Mouse (Mus musculus) megakaryocyte-erythroid progenitor cell, adult 5-6 weeks (primary cell): ENCODE results near the gene C5ar1. TPM values are rescaled to one million over a fixed set of nuclear protein-coding genes. Genes with fewer than 3 reads are reported as not detected.
A peak's percentile ranks its signal among the peaks of the same experiment; 100 is the strongest.

Experiments used
- ATAC-seq: replicated peaks from 2 replicates; pipeline ENCODE4 v1.8.0; 2016; ENCODE audit warnings: mild to moderate bottlenecking, inconsistent platforms; ENCODE audit not compliant: severe bottlenecking, poor library complexity, low FRiP score, low TSS enrichment
- total RNA-seq, 2 experiments: library from RNA; stranded (forward) in 1 of 2; stranded (reverse) in 1 of 2; fragments of 200-1000, 215-1000 nt in 1 of 2; fragments of >200 nt in 1 of 2; fragmentation: Nextera tagmentation in 1 of 2; gene quantifications; 2 replicates each; pipeline ENCODE4 v1.2.3; 2014 to 2017

Gene C5ar1
- total RNA-seq, 2 experiments from 2014 or later: 0.23 TPM; not detected in 1

DNA sequence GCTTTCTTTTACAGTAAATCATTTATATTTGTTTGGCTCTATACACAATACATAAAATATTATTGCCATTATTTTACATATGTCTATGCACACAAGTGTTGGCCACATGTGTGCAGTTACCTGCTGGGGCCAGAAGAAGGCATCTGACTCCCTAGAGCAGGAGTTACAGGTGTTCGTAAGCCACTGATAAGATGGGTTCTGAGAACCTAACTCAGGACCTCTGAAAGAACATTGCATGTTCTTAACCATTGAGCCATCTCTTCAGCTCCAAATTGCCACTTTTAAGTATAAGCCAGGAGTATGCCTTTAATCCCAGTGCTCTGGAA, 18.4 kb downstream of the C5ar1 start:
- peak; percentile 2; the same call in 1 of the 2 replicates for ATAC-seq

DNA sequence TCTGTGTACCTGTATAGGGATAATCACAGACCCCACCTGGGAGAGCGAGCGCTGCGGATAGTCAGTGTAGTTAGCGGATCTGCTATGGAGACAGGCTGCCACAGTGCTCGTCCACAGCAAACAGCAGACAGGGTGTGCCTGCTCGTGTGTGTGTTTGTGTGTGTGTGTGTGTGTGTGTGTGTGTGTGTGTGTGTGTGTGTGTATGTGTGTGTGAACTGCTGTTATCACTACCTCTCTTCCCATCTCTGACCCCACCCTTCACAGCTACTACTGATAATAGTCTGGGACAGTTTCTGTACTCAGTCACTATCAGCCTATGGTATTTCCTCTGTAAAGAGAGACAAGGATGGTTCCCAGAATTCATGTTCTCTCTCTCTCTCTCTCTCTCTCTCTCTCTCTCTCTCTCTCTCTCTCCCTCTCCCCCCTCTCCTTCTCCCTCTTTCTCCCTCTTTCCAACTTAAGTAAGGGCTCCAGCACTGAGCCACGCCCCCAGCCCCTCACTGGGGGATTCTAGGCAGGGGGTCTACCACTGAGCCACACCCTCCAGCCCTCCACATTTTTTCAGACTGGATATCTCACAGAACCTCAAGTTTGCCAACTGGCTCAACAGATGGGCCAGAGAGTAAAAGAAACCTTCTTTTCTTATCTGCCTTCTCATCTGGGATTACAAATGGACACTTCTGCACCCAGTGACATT, 18.9 kb downstream of the C5ar1 start:
- peak; percentile 81 for ATAC-seq

DNA sequence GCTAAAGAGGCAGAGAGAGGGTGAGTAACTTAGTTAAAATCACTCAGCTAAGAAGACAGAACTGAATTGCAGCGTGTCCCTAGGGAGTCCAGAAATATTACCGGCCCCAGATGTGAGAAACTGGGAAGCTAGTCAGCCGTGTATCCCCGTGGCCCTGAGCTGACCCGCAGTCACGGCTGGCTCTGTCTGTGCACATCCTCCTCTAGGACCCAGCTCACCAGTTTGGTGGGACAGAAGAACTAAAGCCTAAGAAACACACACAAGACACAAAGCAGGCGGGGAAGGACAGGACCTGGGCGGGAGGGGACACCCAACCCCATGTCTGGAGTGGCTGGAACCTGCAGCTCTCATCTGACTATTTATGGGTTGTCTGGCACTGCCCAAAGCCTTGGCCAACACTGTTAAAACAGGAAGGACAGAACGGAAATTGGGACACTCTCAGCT, 19.8 kb downstream of the C5ar1 start:
- no peak for ATAC-seq

DNA sequence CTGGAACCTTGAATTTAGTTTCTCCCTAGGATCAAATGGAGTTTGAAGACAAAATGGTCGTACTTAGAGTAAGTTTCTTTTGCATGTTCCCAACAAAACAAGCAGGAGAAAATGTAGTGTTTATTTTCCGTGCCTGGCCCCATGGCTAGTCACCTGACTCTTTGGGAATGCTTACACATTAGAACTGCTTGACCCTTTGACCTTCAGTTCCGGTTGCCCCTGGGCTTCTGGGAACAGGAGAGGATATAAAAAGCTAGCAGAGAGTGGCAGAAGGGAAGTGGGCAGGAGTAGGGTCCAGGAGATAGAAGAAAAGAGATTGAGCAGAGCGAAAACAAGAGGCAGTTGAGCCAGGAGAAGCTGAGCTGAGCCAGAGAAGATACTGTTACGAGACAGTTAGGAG, 29.5 kb downstream of the C5ar1 start:
- ATAC-seq: no peak

DNA sequence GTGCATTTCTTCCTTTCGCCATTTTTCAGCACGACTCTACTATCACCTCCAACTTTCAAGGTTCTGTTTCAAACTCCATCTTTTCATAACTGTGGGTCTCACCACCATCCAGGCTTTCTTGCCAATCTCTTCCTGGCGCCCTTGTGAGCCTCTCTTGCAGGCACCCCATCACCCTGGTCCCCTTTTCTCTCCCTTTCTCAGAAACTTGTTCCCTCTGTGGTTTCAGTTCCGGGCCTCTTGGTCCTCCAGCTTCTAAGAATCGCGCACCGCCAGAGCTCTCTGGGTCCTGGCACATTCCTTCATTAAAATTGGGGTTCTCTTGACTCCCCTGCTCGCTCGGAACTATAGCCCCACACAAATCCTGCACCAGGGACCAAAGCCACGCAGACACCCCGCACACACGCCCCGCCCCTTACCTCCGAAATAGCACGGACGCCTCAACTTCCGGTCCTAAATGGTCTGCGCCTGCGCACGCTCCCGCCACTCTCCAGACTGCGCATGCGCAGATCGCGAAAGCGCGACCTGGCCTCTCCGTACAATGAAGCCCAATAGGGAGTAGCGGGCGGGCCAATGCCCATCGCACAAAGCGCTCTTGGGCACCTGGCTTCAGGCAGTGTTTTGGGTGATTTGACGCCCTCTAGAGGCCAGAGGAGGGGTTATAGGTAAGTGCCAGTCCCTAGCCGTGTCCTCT, 37.6 kb downstream of the C5ar1 start, which contains the start of gene Dhx34:
Dhx34 (minus strand) TSS at position 456 of the 691 bp plus-strand sequence.
- peak; percentile 97 for ATAC-seq

GRCm38 (mm10) chr7:16213986-16214385, 45.4 kb downstream of the C5ar1 start:
- ATAC-seq: no peak

- no peak for ATAC-seq
These were observed 46.1 kb downstream of the C5ar1 start for GRCm38 (mm10) chr7:16213196-16213595.

GRCm38 (mm10) chr7:16210862-16211365, 48.4 kb downstream of the C5ar1 start:
- no peak for ATAC-seq

GRCm38 (mm10) chr7:16208781-16209665, 50.3 kb downstream of the C5ar1 start:
- ATAC-seq: no peak

DNA sequence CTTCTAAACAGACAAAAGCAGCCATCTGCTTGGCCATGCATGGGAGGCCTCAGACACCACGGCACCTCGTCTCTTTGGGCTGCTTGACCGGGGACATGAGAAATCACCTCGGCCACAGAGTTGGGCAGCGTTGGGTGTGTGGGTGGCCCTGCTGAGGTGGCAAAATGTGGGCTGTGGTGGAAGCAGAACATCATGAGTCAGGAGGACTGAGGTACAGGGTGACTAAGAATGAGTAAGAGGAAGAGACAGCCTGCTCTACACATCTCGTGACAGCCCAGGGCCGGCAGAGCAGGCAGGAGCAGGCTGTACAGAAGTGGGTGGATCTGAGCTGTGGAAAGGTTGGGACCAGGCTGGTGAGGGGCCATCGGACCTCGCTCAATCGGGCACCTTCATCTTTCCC, 51.8 kb downstream of the C5ar1 start:
- ATAC-seq: no peak

- ATAC-seq: no peak
These were observed 52.3 kb downstream of the C5ar1 start for GRCm38 (mm10) chr7:16207076-16207475.

DNA sequence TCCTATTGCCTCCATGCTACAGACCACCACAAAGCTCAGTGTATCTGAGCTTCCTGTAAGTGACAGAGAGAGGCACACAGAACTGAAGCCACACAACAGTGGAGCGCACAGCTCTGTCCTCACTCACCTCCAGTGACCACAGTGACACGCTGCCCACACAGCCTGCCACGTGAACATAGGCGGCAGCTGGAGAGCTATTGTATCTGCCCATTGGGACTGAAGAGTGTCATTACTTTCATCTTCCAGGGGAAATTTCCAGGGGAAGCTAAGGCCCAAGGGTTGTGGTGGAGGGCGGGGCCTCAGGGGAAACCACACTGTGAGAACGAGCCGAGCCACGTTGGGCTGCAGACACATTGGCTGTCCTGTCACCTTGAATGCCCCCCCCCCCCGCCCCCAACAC, 54.5 kb downstream of the C5ar1 start:
- ATAC-seq: no peak

DNA sequence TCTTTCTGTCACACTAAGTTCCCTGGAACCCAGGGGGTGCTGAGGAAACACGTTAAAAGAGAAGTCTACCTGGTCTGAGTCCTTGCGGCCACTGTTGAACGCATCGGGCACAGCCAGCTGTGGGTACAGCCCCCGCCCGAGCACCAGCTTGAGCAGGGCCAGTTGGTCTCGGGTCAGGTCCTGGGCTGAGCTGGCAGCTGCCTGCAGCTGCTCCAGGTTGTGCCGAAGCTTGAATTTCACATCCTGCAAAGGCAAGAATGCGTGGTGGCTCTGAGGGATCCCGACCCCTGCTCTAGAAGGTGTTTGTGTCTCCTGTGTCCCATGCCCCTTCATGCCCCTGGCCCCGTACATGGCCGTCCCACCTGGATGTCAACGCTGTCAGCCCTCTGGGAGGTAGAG, 55.8 kb downstream of the C5ar1 start:
- no peak for ATAC-seq

DNA sequence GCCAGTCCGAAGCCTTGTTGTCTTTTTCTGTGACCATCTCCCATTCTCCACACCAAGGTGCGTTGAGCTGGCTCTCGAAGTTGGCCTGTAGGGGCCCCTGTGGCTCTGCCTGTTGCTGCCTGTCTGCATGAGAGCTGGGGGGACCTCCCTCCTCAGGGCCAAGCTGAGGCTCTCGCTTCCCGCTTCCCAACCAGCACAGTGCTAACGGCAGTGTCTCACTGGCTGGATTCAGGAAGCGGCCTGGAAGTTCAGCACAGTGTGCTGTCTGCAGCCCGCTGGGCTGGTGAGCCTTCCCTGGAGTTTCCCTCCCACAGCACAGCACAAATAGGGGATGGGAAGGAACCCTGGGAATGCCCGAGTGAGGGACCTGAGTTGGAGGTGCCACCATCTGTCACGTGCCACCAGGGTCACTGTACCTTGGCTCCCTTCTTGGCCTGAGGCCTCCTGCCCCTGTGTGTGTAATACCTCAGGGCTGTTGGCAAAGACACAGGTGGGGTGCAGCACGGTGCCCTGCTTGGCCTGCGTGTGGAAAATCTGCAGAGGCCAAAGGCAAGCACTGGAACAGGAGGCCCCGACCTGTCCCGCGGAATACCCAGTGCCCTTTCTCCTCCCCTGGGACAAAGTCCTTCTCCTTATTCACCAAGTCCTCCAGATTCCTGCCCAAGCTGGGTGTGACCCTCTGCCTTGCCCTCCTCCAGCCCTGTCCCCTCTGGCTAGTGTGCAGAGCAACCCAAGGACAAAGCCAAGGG, 56.4 kb downstream of the C5ar1 start:
- ATAC-seq: no peak

DNA sequence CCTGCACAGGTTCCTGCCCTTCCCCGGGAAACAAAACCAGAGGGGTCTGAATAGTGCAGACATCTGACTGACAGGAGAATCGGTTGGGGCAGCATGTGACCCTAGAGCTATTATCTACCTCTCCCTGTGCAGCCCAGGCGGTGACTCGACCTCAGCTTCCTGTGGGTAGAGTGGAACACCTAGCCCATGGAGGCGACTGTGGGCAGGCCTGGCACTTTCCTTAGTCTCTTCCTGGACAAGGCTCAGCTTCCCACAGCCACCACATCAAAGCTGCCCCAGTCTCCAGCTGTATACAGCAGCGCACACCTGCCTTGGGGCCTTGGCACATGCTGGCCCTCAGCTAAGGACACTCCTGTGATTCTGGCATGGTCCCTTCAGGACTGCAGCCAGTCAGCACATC, 58.2 kb downstream of the C5ar1 start:
- ATAC-seq: no peak

DNA sequence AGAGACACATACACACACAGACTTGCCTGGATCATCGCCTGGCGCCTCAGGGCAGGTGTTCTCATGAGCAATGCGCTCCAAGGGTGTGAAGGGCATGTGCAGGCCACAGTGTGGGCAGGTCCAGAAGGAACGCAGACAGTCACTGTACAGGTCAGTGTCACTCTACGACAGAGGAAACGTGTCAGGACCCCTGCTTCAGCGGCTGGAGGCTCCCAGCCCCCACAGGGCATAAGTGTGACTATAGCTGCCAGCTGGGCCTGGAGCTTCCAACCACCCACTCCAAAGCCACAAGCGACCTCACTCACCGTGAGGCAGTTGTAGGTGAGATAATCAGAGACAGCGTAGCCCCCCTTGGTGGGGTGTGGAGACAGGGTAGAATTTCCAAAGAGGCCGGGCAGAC, 60.8 kb downstream of the C5ar1 start:
- ATAC-seq: no peak

- ATAC-seq: no peak
These were observed 62.2 kb downstream of the C5ar1 start for GRCm38 (mm10) chr7:16197166-16197565.
